Mouse (Mus musculus) lung, postnatal 0 days (tissue): ENCODE measurements at regions not wholly inside any gene's neighbourhood (a gene's known extent, or its start where the extent isn't known, plus 50 kb on each side); places are given as distances from the start of the nearest gene placed in this dataset.

ENCODE experiments used
- ATAC-seq: fragments of 200-750 bp; cut with Nextera tagmentation; 2 replicates; pipeline ENCODE4 v1.8.0; 2017; ENCODE audit warnings: moderate library complexity
- DNase-seq: peaks from one replicate; pipeline ENCODE4 v3.0.0-alpha.2; 2016; ENCODE audit warnings: low spot score
- H3K27ac ChIP-seq: fragments of 300-500 bp; sonication (generic); 2 replicates; pipeline ENCODE4 v1.5.1; 2014; ENCODE audit warnings: antibody characterized with exemption, mild to moderate bottlenecking, low read length, mixed read lengths
- H3K27me3 ChIP-seq: fragments of 300-500 bp; sonication (generic); replicated peaks from 2 replicates; pipeline ENCODE4 v1.6.1; 2014; ENCODE audit warnings: low read length, mixed read lengths; ENCODE audit not compliant: insufficient read depth
- H3K36me3 ChIP-seq: fragments of 300-500 bp; sonication (generic); 2 replicates; pipeline ENCODE4 v1.6.1; 2014; ENCODE audit warnings: low read length, mixed read lengths; ENCODE audit not compliant: insufficient read depth
- H3K4me1 ChIP-seq: fragments of 300-500 bp; sonication (generic); 2 replicates; pipeline ENCODE4 v1.6.1; 2014; ENCODE audit warnings: antibody characterized with exemption, low read depth, low read length, mixed read lengths; ENCODE audit not compliant: insufficient read depth
- H3K4me2 ChIP-seq: fragments of 300-500 bp; sonication (generic); replicated peaks from 2 replicates; pipeline ENCODE4 v1.6.1; 2014; ENCODE audit warnings: low read depth, mild to moderate bottlenecking, low read length, moderate library complexity, mixed read lengths
- H3K4me3 ChIP-seq: fragments of 300-500 bp; sonication (generic); 2 replicates; pipeline ENCODE4 v1.5.1; 2014; ENCODE audit warnings: low read depth, low read length
- H3K9ac ChIP-seq: fragments of 300-500 bp; sonication (generic); replicated peaks from 2 replicates; pipeline ENCODE4 v1.6.1; 2014; ENCODE audit warnings: low read depth, mild to moderate bottlenecking
- H3K9me3 ChIP-seq: fragments of 300-500 bp; sonication (generic); 2 replicates; pipeline ENCODE4 v1.6.1; 2016; ENCODE audit warnings: low read length, mixed read lengths
- CTCF ChIP-seq: IDR thresholded peaks from 2 replicates; pipeline ENCODE4 v1.5.1; 2016; ENCODE audit warnings: antibody characterized with exemption, mild to moderate bottlenecking
- EP300 ChIP-seq: IDR thresholded peaks from 2 replicates; pipeline ENCODE4 v1.6.1; 2016; ENCODE audit warnings: antibody characterized with exemption, mild to moderate bottlenecking, control low read depth
- WGBS: fragments of 180-500 bp; shearing (Covaris S2); extraction: QIAGEN DNeasy Blood & Tissue Kit; methylation state at CpG from one replicate; pipeline ENCODE4 v1.1.7; 2014; 5-methylcytosine and 5-hydroxymethylcytosine counted together

DNA sequence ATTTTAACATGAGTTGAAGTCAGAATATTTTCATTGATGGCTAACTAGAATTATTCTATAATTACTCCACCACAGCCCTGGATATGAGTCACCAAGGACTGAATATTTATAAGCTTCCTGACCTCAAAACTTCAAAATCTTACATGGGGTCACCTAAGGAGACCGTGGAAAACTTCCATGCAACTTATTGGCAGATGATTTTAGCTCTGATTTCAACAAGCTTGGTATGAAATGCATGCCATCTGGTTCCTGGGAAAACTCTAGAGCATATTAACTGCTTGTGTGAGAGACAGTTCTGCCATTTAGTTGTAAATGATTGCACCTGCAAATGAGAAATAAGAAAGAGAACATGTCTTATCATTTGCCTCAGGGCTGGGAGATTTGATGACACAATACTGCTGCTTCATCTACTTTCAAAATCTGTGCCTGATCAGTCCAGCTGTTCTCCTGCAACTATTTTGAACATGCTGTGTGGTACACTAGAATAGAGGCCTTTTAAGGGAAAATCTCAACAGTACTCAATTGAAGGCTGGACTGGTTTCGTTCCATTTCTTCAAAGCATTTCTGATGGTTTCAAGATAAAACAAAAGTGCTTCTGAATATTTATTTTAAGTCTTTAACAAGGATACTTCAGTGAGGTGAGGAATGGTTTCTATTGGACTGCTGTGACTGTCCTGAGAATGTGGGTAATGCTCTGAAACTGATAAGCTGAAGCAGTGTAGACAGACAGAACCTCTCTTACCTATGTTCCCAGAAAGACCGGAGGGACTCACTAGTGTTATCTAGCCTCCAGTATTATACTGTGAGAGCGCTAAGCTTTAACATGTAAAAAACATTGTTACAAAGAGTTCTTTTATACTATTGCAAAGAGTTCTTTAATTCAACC lies 513.8 kb upstream of the Nr5a2 start:
- Histone ChIP-seq H3K27me3 (no peaks in the 10 kb centered on the region), H3K9me3 (no peaks in the 10 kb centered on the region), H3K9ac (no peak overlapping the region), H3K4me1 (0 out of 2 replicates have a peak, but pooled peaks cover 6% of the 10 kb centered on the region), H3K36me3 (no peaks in the 10 kb centered on the region), H3K4me3 (no peak overlapping the region), H3K27ac (peak overlapping the region; percentile 6; the same call in 1 of the 2 replicates), H3K4me2 (0 out of 2 replicates have a peak overlapping the region, but pooled peaks have one; percentile 3)
- DNase-seq = peak; percentile 71
- WGBS = 42% methylated on average over 4 of the region's 4 CpGs
- ATAC-seq = peak; percentile 91
- no peak for TF ChIP-seq CTCF
- TF ChIP-seq EP300 = peak; percentile 90

GRCm38 (mm10) chr1:137464971-137465370 lies 504.7 kb upstream of the Nr5a2 start:
- WGBS = 84% methylated on average over 5 of the region's 5 CpGs

DNA sequence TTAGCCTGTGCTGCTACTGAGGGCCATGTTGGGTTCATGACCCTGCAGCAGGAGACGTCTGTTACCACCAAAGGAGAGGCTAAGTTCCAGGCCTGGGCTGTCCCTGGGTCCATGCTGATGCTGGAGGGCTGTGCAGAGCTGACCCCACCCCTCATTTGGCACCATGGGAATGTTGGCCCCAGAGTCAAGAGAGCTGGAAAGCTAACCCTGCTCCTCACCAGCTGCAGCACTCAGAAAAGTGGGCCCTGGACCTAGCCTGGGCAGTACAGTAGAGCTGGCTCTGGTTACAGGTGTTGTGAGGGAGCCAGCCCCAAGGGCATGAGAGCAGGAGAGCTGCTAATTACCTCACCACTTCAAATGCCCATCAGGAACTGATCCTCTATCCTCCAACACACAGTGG lies 500.9 kb upstream of the Nr5a2 start:
- no peak overlapping the region for H3K27ac ChIP-seq
- ATAC-seq (no peak), DNase-seq (no peak)
- H3K4me2 ChIP-seq = no peak overlapping the region
- no peaks in the 10 kb centered on the region for H3K36me3 ChIP-seq
- no peaks in the 10 kb centered on the region for H3K27me3 ChIP-seq
- WGBS = 83% methylated on average over 1 of the region's 1 CpGs
- no peak for TF ChIP-seq EP300
- no peak for TF ChIP-seq CTCF
- no peak overlapping the region for H3K4me3 ChIP-seq
- no peaks in the 10 kb centered on the region for H3K9me3 ChIP-seq
- H3K9ac ChIP-seq = no peak overlapping the region
- H3K4me1 ChIP-seq = no peaks in the 10 kb centered on the region

More at GRCm38 (mm10) chr1:137464971-137465370, 504.7 kb upstream of the Nr5a2 start:
- Histone ChIP-seq H3K27ac (no peak overlapping the region), H3K36me3 (no peaks in the 10 kb centered on the region), H3K4me2 (no peak overlapping the region), H3K27me3 (no peaks in the 10 kb centered on the region), H3K4me1 (no peaks in the 10 kb centered on the region), H3K4me3 (no peak overlapping the region), H3K9ac (no peak overlapping the region), H3K9me3 (no peaks in the 10 kb centered on the region)
- ATAC-seq (no peak), DNase-seq (no peak)
- no peak for TF ChIP-seq CTCF

DNA sequence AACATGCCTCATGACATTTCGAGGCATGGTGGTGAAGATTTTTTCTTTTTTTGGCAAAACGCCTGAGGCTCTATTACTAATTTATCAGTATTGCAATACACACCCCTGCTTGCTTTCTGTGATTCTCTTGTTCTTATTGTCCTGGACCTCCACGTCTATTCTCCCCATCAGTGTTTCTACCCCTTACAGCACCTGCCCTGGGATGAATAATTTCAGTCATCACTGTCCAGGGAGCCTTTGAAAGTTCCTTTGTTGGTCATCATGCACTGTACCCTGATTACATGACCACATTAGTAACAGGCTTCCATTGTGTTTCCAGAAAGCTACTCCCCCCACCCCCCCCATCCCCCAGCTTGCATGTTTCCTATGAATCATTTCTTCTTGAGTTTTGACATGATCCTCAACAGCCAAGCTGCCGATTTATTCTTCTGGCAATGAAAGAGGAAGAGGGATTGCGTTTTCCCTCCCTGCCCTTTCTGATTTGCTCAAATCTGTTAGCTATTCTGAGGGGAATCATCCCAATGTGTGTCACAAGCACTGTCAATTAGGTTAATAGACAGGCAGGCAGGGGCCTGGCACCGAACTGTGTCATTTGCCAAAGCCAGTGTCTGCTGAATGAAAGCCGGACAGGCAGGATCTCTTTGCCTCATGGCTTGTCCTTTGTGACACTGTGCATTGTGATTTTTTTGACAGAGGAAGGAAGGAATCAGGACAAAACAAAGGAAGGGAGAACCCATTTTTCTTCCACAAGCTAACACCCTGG lies 493.4 kb upstream of the Nr5a2 start:
- no peaks in the 10 kb centered on the region for H3K27me3 ChIP-seq
- H3K27ac ChIP-seq = no peak overlapping the region
- no peak overlapping the region for H3K9ac ChIP-seq
- 49% methylated on average over 7 of the region's 7 CpGs for WGBS
- H3K4me1 ChIP-seq = no peaks in the 10 kb centered on the region
- peak; percentile 10 for DNase-seq
- H3K4me3 ChIP-seq = no peak overlapping the region
- H3K9me3 ChIP-seq = no peaks in the 10 kb centered on the region
- peak; percentile 33 for ATAC-seq
- H3K4me2 ChIP-seq = no peak overlapping the region
- TF ChIP-seq CTCF (no peak), EP300 (no peak)
- H3K36me3 ChIP-seq = no peaks in the 10 kb centered on the region

DNA sequence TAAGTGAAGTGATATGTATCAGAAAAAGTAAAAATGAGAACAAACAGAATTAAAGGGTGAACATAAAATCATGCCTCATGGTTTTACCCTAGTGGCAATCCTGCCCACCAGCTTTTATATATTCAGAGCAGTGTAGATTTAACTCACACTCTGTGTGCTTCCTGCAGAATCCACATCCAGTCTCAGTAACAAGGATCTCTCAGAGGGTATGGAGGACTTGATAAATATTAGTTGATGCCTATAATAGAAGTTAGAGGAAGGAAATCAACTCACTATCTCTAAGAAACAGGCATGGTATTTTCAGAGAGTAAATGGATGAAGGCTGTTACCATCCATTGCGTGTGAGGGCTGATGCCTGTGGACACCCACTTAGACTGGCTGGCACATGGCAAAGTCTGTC lies 492.5 kb upstream of the Nr5a2 start:
- no peaks in the 10 kb centered on the region for H3K36me3 ChIP-seq
- 56% methylated on average over 1 of the region's 1 CpGs for WGBS
- DNase-seq (no peak), ATAC-seq (no peak)
- TF ChIP-seq EP300 = no peak
- no peak for TF ChIP-seq CTCF
- H3K27me3 ChIP-seq = no peaks in the 10 kb centered on the region
- H3K4me1 ChIP-seq = no peaks in the 10 kb centered on the region
- H3K9me3 ChIP-seq = no peaks in the 10 kb centered on the region
- H3K4me3 ChIP-seq = no peak overlapping the region
- H3K9ac ChIP-seq = no peak overlapping the region
- H3K4me2 ChIP-seq = no peak overlapping the region
- no peak overlapping the region for H3K27ac ChIP-seq

DNA sequence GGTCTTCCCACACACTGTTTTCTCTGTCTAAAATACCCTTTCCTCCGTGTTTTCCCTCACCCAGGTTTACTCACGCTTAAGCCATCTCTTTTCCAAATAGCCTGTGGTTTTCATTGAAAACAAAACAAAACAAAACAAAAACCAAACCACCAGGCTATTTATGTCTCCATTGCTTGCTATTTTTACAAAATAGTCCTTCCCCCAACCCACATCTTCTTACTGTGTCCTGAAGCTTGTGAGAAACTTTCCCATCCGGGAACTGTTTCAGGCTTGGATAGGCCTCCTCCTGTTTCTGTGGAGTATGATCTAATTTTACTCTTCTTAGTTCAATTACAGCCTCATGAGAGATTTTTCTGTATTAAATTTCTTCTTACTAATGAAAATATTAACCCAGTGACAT lies 486.2 kb upstream of the Nr5a2 start:
- H3K9ac ChIP-seq = no peak overlapping the region
- ATAC-seq (no peak), DNase-seq (no peak)
- no peak overlapping the region for H3K4me3 ChIP-seq
- H3K27me3 ChIP-seq = no peaks in the 10 kb centered on the region
- no peaks in the 10 kb centered on the region for H3K9me3 ChIP-seq
- H3K4me2 ChIP-seq = no peak overlapping the region
- no peak for TF ChIP-seq CTCF
- no peaks in the 10 kb centered on the region for H3K4me1 ChIP-seq
- H3K36me3 ChIP-seq = no peaks in the 10 kb centered on the region
- no peak overlapping the region for H3K27ac ChIP-seq
- 73% methylated on average over 3 of the region's 3 CpGs for WGBS
